Mouse (Mus musculus): ENCODE data around the gene Olfr1322. TPM values are rescaled to one million over a fixed set of nuclear protein-coding genes. Genes with fewer than 3 reads are reported as not detected.

The Olfr1322 gene
- not detected for total RNA-seq (2021)
- long read RNA-seq, experiment 1 = 0 reads
- long read RNA-seq, experiment 2 = 0 reads

- no peak for DNase-seq
These were observed at the start of gene Olfr1322 for GRCm38 (mm10) chrX:49891383-49891782. TSS of gene Olfr1322 (minus strand) at chrX:49891483.

DNA sequence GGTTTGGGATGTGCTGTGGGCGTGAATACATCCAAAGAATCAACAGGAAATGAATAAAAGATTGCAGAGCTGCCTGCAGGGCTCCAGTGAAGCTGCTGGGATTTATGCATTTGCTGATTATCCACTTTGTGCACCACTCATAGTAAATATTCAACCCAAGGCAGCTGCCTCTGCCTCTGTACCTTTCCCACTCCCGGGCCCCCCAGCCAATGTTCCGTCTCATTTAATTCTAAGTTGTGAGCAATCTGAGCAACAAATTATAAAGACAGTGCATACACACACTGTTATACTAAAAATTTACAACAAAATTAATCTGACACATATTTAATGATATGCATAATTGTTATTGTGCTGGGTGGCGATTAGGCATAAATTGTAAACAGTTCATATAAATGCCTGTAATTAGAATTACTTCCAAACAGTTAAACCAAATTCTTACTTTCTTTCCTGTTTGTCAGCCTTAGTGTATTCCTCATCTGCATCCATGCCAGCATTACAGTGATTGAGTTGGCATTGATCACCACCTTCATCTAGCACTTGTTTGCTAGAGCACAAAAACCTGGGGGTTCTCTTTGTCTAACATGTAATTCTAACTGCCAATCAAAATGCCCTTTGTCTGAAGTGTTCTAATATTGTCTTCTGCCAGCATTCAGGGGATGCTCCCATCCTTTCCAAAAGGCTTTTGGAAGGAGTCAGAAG is 13.5 kb downstream of the Olfr1322 start:
- no peak for DNase-seq

Other genes starting within 250 kb of the Olfr1322 start
- not detected for gene Olfr1320, start 219.2 kb downstream of the Olfr1322 start, total RNA-seq (2021)
- gene Olfr1321, start 156.4 kb downstream of the Olfr1322 start, total RNA-seq (2021) = not detected
- 1 to 10 TPM; 3.3 to 8.2 TPM for gene Igsf1, start 93.7 kb downstream of the Olfr1322 start, total RNA-seq (2021)
- gene Olfr1323, start 127.9 kb upstream of the Olfr1322 start, total RNA-seq (2021) = not detected